15 mouse cellular contexts compared by ENCODE assay signal in genomic region chr17:12221926-12222325, GRCm38 (mm10).
DNase-seq lines count a peak whose midpoint lies in the region; ATAC-seq and TF ChIP-seq lines count a peak whose summit lies in the region.
"Had no signal": no experiment of that assay in that cellular context is flagged by ENCODE, and none has a peak within 500 bp of the region (broad histone marks: within the 10 kb centered on the region; RNA-seq: fewer than 3 reads in every experiment).

No protein-coding gene starts in this region.

- TF ChIP-seq CTCF in cerebellum, adult 2 months (IDR thresholded peaks at IDR 0.05; ENCODE audit: borderline replicate concordance, insufficient read depth, low read depth, low read length): no peak
- TF ChIP-seq CTCF in hindbrain, postnatal 0 days (IDR thresholded peaks at IDR 0.05; ENCODE audit: low read depth): no peak

- H3K4me1 ChIP-seq in cerebellum, adult 2 months (ENCODE audit: control insufficient read depth, insufficient read depth, low read length): peaks cover 35% of the 10 kb centered on the region
- no peaks in the 10 kb centered on the region for H3K4me1 ChIP-seq in hindbrain, postnatal 0 days (ENCODE audit: insufficient read depth, low read length)
- H3K4me1 ChIP-seq in hindbrain, embryonic 11.5 days (replicated peaks; ENCODE audit: control insufficient read depth, insufficient read depth, low read length): no peaks in the 10 kb centered on the region
- peaks cover 7% of the 10 kb centered on the region for H3K4me1 ChIP-seq in heart, embryonic 12.5 days (replicated peaks)
- H3K4me1 ChIP-seq: liver, embryonic 15.5 days had no signal

- no peak overlapping the region for H3ac ChIP-seq in myocyte (ENCODE audit: control insufficient read depth, insufficient read length)

- no peaks in the 10 kb centered on the region for H3K27me3 ChIP-seq in cerebellum, adult 2 months (ENCODE audit: control insufficient read depth, insufficient read depth, low read length)
- H3K27me3 ChIP-seq in hindbrain, postnatal 0 days (ENCODE audit: insufficient read depth, low read length): no peaks in the 10 kb centered on the region
- H3K27me3 ChIP-seq in hindbrain, embryonic 11.5 days (ENCODE audit: control insufficient read depth, insufficient read depth, low read length): no peaks in the 10 kb centered on the region
- no peaks in the 10 kb centered on the region for H3K27me3 ChIP-seq in myocyte (ENCODE audit: control insufficient read depth, insufficient read depth, insufficient read length)
- no peaks in the 10 kb centered on the region for H3K27me3 ChIP-seq in heart, embryonic 12.5 days (replicated peaks)
- H3K27me3 ChIP-seq: heart, embryonic 13.5 days; liver, embryonic 15.5 days had no signal

- peak; percentile 61 to 68 for DNase-seq in cerebellum, adult 2 months
- DNase-seq in cerebellum, adult 11 months: no peak
- DNase-seq in hindbrain, postnatal 0 days (ENCODE audit: low spot score): peak; percentile 52
- no peak for DNase-seq in hindbrain, embryonic 11.5 days (ENCODE audit: low spot score)
- peak; percentile 71 to 74 for DNase-seq in adrenal gland, postnatal 36 days
- no peak for DNase-seq in layer of hippocampus, adult 9-10 months (ENCODE audit: low spot score)
- DNase-seq: gastrocnemius, postnatal 14 days; kidney, postnatal 36 days; thymus, adult 18-20 months had no signal

- TF ChIP-seq POLR2A in cerebellum, adult 2 months (IDR thresholded peaks at IDR 0.05; ENCODE audit: borderline replicate concordance, insufficient read depth, low read length): no peak
- TF ChIP-seq POLR2A in myocyte (IDR thresholded peaks at IDR 0.05; ENCODE audit: insufficient read length, low read depth): no peak

- no peaks in the 10 kb centered on the region for H3K79me2 ChIP-seq in myocyte (ENCODE audit: control insufficient read depth, insufficient read depth)

- H3K36me3 ChIP-seq in hindbrain, postnatal 0 days (ENCODE audit: insufficient read depth, low read length): peaks cover 36% of the 10 kb centered on the region; the same call in 1 of the 2 replicates
- H3K36me3 ChIP-seq in hindbrain, embryonic 11.5 days (ENCODE audit: control insufficient read depth, insufficient read depth, low read length): peaks cover 4% of the 10 kb centered on the region; the same call in 1 of the 2 replicates
- H3K36me3 ChIP-seq in myocyte (ENCODE audit: control insufficient read depth, insufficient read depth): peaks cover 7% of the 10 kb centered on the region
- peaks cover 69% of the 10 kb centered on the region for H3K36me3 ChIP-seq in heart, embryonic 12.5 days

- no peak overlapping the region for H3K4me2 ChIP-seq in hindbrain, postnatal 0 days (ENCODE audit: low read depth, low read length)
- H3K4me2 ChIP-seq in hindbrain, embryonic 11.5 days (replicated peaks; ENCODE audit: low read depth, low read length): no peak overlapping the region
- H3K4me2 ChIP-seq in myocyte (ENCODE audit: low read depth): no peak overlapping the region
- H3K4me2 ChIP-seq in heart, embryonic 12.5 days: no peak overlapping the region
- H3K4me2 ChIP-seq: heart, embryonic 13.5 days; liver, embryonic 15.5 days had no signal

- no peak overlapping the region for H3K4me3 ChIP-seq in cerebellum, adult 2 months (replicated peaks; ENCODE audit: insufficient read depth, low read depth, low read length)
- no peak overlapping the region for H3K4me3 ChIP-seq in hindbrain, postnatal 0 days (ENCODE audit: low read length)
- H3K4me3 ChIP-seq in hindbrain, embryonic 11.5 days (ENCODE audit: low read depth, low read length): no peak overlapping the region
- no peak overlapping the region for H3K4me3 ChIP-seq in myocyte
- no peak overlapping the region for H3K4me3 ChIP-seq in heart, embryonic 12.5 days
- H3K4me3 ChIP-seq: heart, embryonic 13.5 days; hindbrain, embryonic 10.5 days; liver, embryonic 15.5 days had no signal

- H3K9me3 ChIP-seq in hindbrain, postnatal 0 days (ENCODE audit: low read length): no peaks in the 10 kb centered on the region
- no peaks in the 10 kb centered on the region for H3K9me3 ChIP-seq in hindbrain, embryonic 11.5 days (ENCODE audit: control insufficient read depth, low read length)
- H3K9me3 ChIP-seq in heart, embryonic 12.5 days (replicated peaks): no peaks in the 10 kb centered on the region
- H3K9me3 ChIP-seq: heart, embryonic 13.5 days; hindbrain, embryonic 10.5 days; liver, embryonic 15.5 days had no signal

- no peak overlapping the region for H3K27ac ChIP-seq in cerebellum, adult 2 months (ENCODE audit: insufficient read depth, low read length)
- H3K27ac ChIP-seq in hindbrain, postnatal 0 days: no peak overlapping the region
- no peak overlapping the region for H3K27ac ChIP-seq in hindbrain, embryonic 11.5 days (ENCODE audit: low read depth, low read length)
- H3K27ac ChIP-seq in heart, embryonic 12.5 days (ENCODE audit: poor library complexity, severe bottlenecking): no peak overlapping the region
- H3K27ac ChIP-seq: heart, embryonic 13.5 days; hindbrain, embryonic 10.5 days; liver, embryonic 15.5 days had no signal

- WGBS in cerebellum, adult 2 months: 24% methylated on average over 6 of the region's 6 CpGs
- 40% methylated on average over 6 of the region's 6 CpGs for WGBS in hindbrain, postnatal 0 days
- WGBS in hindbrain, embryonic 11.5 days: 66% methylated on average over 6 of the region's 6 CpGs
- WGBS in heart, embryonic 12.5 days: 54% methylated on average over 6 of the region's 6 CpGs

- no peak for ATAC-seq in hindbrain, postnatal 0 days
- no peak for ATAC-seq in hindbrain, embryonic 11.5 days (ENCODE audit: low FRiP score)
- no peak for ATAC-seq in heart, embryonic 12.5 days (ENCODE audit: insufficient number of reproducible peaks, low FRiP score)
- ATAC-seq: intestine, embryonic 16.5 days had no signal

- no peak overlapping the region for H3K9ac ChIP-seq in hindbrain, postnatal 0 days (replicated peaks; ENCODE audit: low read length)
- H3K9ac ChIP-seq in hindbrain, embryonic 11.5 days (ENCODE audit: low read depth, low read length): no peak overlapping the region
- no peak overlapping the region for H3K9ac ChIP-seq in heart, embryonic 12.5 days
- H3K9ac ChIP-seq: heart, embryonic 13.5 days; liver, embryonic 15.5 days had no signal

TF ChIP-seq in myocyte, 11 proteins besides CTCF, POLR2A, EP300 and RAD21:
- TF ChIP-seq MAX (IDR thresholded peaks at IDR 0.05; ENCODE audit: low read depth) (no peak), TCF12 (IDR thresholded peaks at IDR 0.05; ENCODE audit: insufficient read depth, poor library complexity, severe bottlenecking) (no peak), CEBPB (IDR thresholded peaks at IDR 0.05; ENCODE audit: insufficient read depth, poor library complexity, severe bottlenecking) (no peak), POLR2AphosphoS2 (IDR thresholded peaks at IDR 0.05; ENCODE audit: insufficient read length, low read depth) (peak; percentile 26), REST (IDR thresholded peaks at IDR 0.05; ENCODE audit: insufficient read depth, insufficient read length) (no peak), MYOG (IDR thresholded peaks at IDR 0.05; ENCODE audit: control insufficient read depth in 1 of 3, insufficient read depth in 1 of 3, insufficient read length in 2 of 3, low read depth in 2 of 3) (no peak)

Comparison
In these comparisons a context has a peak if more than half of its experiments do, and no peak if none do; other contexts are left out.
1. DNase-seq: peak in cerebellum, adult 2 months (2 of 2), hindbrain, postnatal 0 days (single experiment) and adrenal gland, postnatal 36 days (2 of 2); none in cerebellum, adult 11 months (single experiment), hindbrain, embryonic 11.5 days (single experiment) and layer of hippocampus, adult 9-10 months (single experiment).